ENCODE assay signal across 9 mouse cellular contexts in the genomic region with DNA sequence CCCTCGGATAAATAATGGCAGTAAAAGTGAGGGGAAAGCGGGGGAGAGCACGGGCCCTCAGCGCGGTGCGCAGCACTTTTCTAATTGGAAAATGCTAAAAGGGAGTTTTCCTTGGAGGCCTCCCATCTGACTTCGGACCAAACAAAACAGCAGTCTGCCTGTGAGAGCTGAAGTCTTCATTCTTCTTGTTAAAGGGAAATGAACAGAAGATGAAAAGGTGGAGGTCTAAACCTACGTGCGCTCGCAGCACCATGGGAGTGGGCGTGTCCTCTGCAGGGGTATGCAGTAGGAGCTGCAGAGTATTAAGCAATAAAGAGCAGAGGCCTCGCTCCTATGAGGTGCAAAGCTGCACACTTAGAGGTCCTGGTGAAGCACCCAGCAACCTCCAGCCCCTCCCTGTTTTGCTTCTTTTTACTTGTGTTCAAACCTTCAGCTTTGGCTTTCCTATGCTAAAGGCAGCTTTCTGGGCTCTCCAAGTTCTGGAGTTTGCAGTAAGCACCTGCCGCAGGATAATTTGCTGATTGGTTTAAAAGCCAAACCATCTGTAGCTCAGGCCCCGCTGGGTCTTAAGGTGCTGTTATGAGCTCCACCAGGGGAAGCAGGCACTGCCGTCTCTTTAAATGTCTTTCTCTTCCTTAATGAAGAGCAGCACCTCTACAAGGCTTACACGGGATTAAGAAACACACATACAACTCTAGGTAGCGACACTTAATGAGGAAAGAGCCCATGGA.
DNase-seq lines count a peak whose midpoint lies in the region; ATAC-seq and TF ChIP-seq lines count a peak whose summit lies in the region.
"Had no signal": no experiment of that assay in that cellular context is flagged by ENCODE, and none has a peak within 500 bp of the region (broad histone marks: within the 10 kb centered on the region; RNA-seq: fewer than 3 reads in every experiment).

No protein-coding gene starts in this region.

- TF ChIP-seq CTCF in left cerebral cortex, adult 2 months (IDR thresholded peaks at IDR 0.05), result no peak
- no peak for TF ChIP-seq CTCF in gastrocnemius, adult 2 months (IDR thresholded peaks at IDR 0.05)

- peak overlapping the region; percentile 43 for H3K4me2 ChIP-seq in intestine, embryonic 14.5 days (ENCODE audit: low read length)

- intact Hi-C loops in left cerebral cortex, adult 2 months (cut with DNase I), result no loop called here
- intact Hi-C loops in gastrocnemius, adult 2 months (cut with DNase I), result no loop called here

- no peak overlapping the region for H3K9ac ChIP-seq in intestine, embryonic 14.5 days (ENCODE audit: low read length)
- H3K9ac ChIP-seq: liver, embryonic 14.5 days had no signal

- DNase-seq in left cerebral cortex, adult 2 months (ENCODE audit: extremely low spot score in 1 of 2, low spot score in 2 of 2), result no peak
- no peak for DNase-seq in left cerebral cortex, adult 11 months (ENCODE audit: low spot score)
- peak; percentile 68 for DNase-seq in gastrocnemius, adult 2 months
- no peak for DNase-seq in intestine, embryonic 14.5 days (ENCODE audit: low spot score)
- peak; percentile 50 to 54 for DNase-seq in lung, adult 18-20 months
- DNase-seq in ovary, postnatal 14 days (ENCODE audit: low spot score), result peak; percentile 42
- no peak for DNase-seq in yolk sac, embryonic 10.5 days (ENCODE audit: low spot score)
- no peak for DNase-seq in cerebellum, postnatal 14 days

- 0 out of 2 replicates have a peak, but pooled peaks have one; percentile 74 for ATAC-seq in intestine, embryonic 14.5 days (replicated peaks; ENCODE audit: low FRiP score, low TSS enrichment, low read depth)

- 35% methylated on average over 17 of the region's 17 CpGs for WGBS in intestine, embryonic 14.5 days

- H3K27ac ChIP-seq in left cerebral cortex, adult 2 months, result no peak overlapping the region
- H3K27ac ChIP-seq in gastrocnemius, adult 2 months, result peak overlapping the region; percentile 80
- no peak overlapping the region for H3K27ac ChIP-seq in intestine, embryonic 14.5 days (ENCODE audit: low read depth)
- H3K27ac ChIP-seq: liver, embryonic 14.5 days had no signal

- H3K9me3 ChIP-seq in intestine, embryonic 14.5 days (ENCODE audit: control insufficient read depth, low read length), result 0 out of 2 replicates have a peak, but pooled peaks cover 4% of the 10 kb centered on the region

- no peaks in the 10 kb centered on the region for H3K36me3 ChIP-seq in intestine, embryonic 14.5 days (ENCODE audit: control insufficient read depth, insufficient read depth, low read length)

- no peaks in the 10 kb centered on the region for H3K27me3 ChIP-seq in intestine, embryonic 14.5 days (replicated peaks; ENCODE audit: control insufficient read depth, insufficient read depth, low read length)

- H3K4me3 ChIP-seq in left cerebral cortex, adult 2 months, result peak overlapping the region; percentile 28; the same call in 1 of the 2 replicates
- H3K4me3 ChIP-seq in gastrocnemius, adult 2 months, result peak overlapping the region; percentile 59
- H3K4me3 ChIP-seq in intestine, embryonic 14.5 days (ENCODE audit: low read depth, low read length), result no peak overlapping the region

- H3K4me1 ChIP-seq in intestine, embryonic 14.5 days (replicated peaks; ENCODE audit: control insufficient read depth, insufficient read depth, low read length), result peaks cover 19% of the 10 kb centered on the region

Comparison
In these comparisons a context has a peak if more than half of its experiments do, and no peak if none do; other contexts are left out.
1. DNase-seq: peak in gastrocnemius, adult 2 months (single experiment), lung, adult 18-20 months (2 of 2) and ovary, postnatal 14 days (single experiment); none in left cerebral cortex, adult 2 months (0 of 2), left cerebral cortex, adult 11 months (single experiment), intestine, embryonic 14.5 days (single experiment), yolk sac, embryonic 10.5 days (single experiment) and cerebellum, postnatal 14 days (0 of 2).